Comparison of ENCODE assay signal across 15 mouse cellular contexts in genomic region chr10:40307826-40308583, GRCm38 (mm10).
"Had no signal": no experiment of that assay in that cellular context is flagged by ENCODE, and none has a peak within 500 bp of the region (broad histone marks: within the 10 kb centered on the region; RNA-seq: fewer than 3 reads in every experiment).

No protein-coding gene starts in this region.

- DNase-seq: kidney, adult 18-20 months; lung, postnatal 10 days; right cerebral cortex, postnatal 4 days; spleen, adult 18-20 months; thymus, postnatal 4 days had no signal

- H3K4me2 ChIP-seq: liver, embryonic 11.5 days; liver, embryonic 15.5 days; midbrain, embryonic 11.5 days; midbrain, embryonic 15.5 days; neural tube, embryonic 12.5 days had no signal

- H3K9me3 ChIP-seq: limb, embryonic 10.5 days; midbrain, embryonic 15.5 days had no signal

- H3K27me3 ChIP-seq: liver, embryonic 15.5 days; megakaryocyte, embryonic 14.5 days; midbrain, embryonic 15.5 days; neural tube, embryonic 12.5 days had no signal

- H3K4me1 ChIP-seq: midbrain, embryonic 15.5 days; neural tube, embryonic 12.5 days had no signal

- H3K36me3 ChIP-seq: limb, embryonic 10.5 days; liver, embryonic 15.5 days; midbrain, embryonic 15.5 days; neural tube, embryonic 12.5 days had no signal

- H3K4me3 ChIP-seq: left cerebral cortex, adult 2 months; limb, embryonic 10.5 days; liver, embryonic 15.5 days; megakaryocyte, embryonic 14.5 days; midbrain, embryonic 15.5 days; neural tube, embryonic 12.5 days had no signal

- H3K9ac ChIP-seq: liver, embryonic 15.5 days; midbrain, embryonic 15.5 days; neural tube, embryonic 12.5 days had no signal

- ATAC-seq: midbrain, embryonic 15.5 days had no signal

- H3K27ac ChIP-seq: kidney, postnatal 0 days; left cerebral cortex, adult 2 months; limb, embryonic 10.5 days; liver, embryonic 15.5 days; macrophage; midbrain, embryonic 15.5 days; neural tube, embryonic 12.5 days had no signal
